Mouse (Mus musculus) E14TG2a.4 (cell line): ENCODE measurements at regions not wholly inside any gene's neighbourhood (a gene's known extent, or its start where the extent isn't known, plus 50 kb on each side); places are given as distances from the start of the nearest gene placed in this dataset.
"Not testable (repeated sequence)": the region's sequence is repeated elsewhere in the genome, so short reads cannot be mapped to it uniquely, and the experiment has no call there.

Experiments
- H3K27me3 ChIP-seq: 2 replicates; pipeline ENCODE4 v1.6.1; 2014; ENCODE audit warnings: low read length, control low read depth; ENCODE audit not compliant: insufficient read depth
- H3K36me3 ChIP-seq: 2 replicates; pipeline ENCODE4 v1.6.1; 2014; ENCODE audit warnings: low read length, control low read depth; ENCODE audit not compliant: insufficient read depth
- H3K4me1 ChIP-seq: replicated peaks from 2 replicates; pipeline ENCODE4 v1.6.1; 2014; ENCODE audit warnings: low read depth, low read length, control low read depth
- H3K4me3 ChIP-seq: replicated peaks from 2 replicates; pipeline ENCODE4 v1.5.1; 2014; ENCODE audit warnings: mild to moderate bottlenecking, low read length
- H3K9me3 ChIP-seq: 2 replicates; pipeline ENCODE4 v1.6.1; 2014; ENCODE audit warnings: low read length, control low read depth
- CTCF ChIP-seq: conservative IDR thresholded peaks from 2 replicates; pipeline ENCODE4 v1.5.1; 2014; ENCODE audit warnings: low read length
- NANOG ChIP-seq: IDR thresholded peaks from 2 replicates; pipeline ENCODE4 v1.6.1; 2014; ENCODE audit warnings: borderline replicate concordance, low read length, mixed read lengths
- POU5F1 ChIP-seq: IDR thresholded peaks from 2 replicates; pipeline ENCODE4 v1.6.1; 2014; ENCODE audit warnings: low read length, borderline replicate concordance

GRCm38 (mm10) chr17:6853641-6854040 lies 71.1 kb upstream of the Ezr start:
- TF ChIP-seq POU5F1 (no peak), CTCF (no peak), NANOG (no peak)
- Histone ChIP-seq H3K27me3 (peaks cover 28% of the 10 kb centered on the region), H3K36me3 (no peaks in the 10 kb centered on the region), H3K9me3 (0 out of 2 replicates have a peak, but pooled peaks cover 3% of the 10 kb centered on the region), H3K4me3 (no peak overlapping the region), H3K4me1 (peaks cover 30% of the 10 kb centered on the region)

- TF ChIP-seq NANOG (no peak), POU5F1 (no peak), CTCF (peak; percentile 33)
- H3K36me3 ChIP-seq, result no peaks in the 10 kb centered on the region
Measured at GRCm38 (mm10) chr17:6852177-6852947, 69.8 kb upstream of the Ezr start.

GRCm38 (mm10) chr17:6850513-6850912 lies 67.9 kb upstream of the Ezr start:
- Histone ChIP-seq H3K4me3 (no peak overlapping the region), H3K27me3 (peaks cover 7% of the 10 kb centered on the region), H3K9me3 (0 out of 2 replicates have a peak, but pooled peaks cover 3% of the 10 kb centered on the region), H3K36me3 (no peaks in the 10 kb centered on the region), H3K4me1 (peaks cover 26% of the 10 kb centered on the region)
- TF ChIP-seq CTCF (no peak), POU5F1 (no peak)

More at GRCm38 (mm10) chr17:6852177-6852947, 69.8 kb upstream of the Ezr start:
- H3K9me3 ChIP-seq, result 0 out of 2 replicates have a peak, but pooled peaks cover 3% of the 10 kb centered on the region
- no peak overlapping the region for H3K4me3 ChIP-seq
- H3K4me1 ChIP-seq, result peaks cover 35% of the 10 kb centered on the region
- H3K27me3 ChIP-seq, result peaks cover 18% of the 10 kb centered on the region

GRCm38 (mm10) chr17:6841781-6842465 lies 59.3 kb upstream of the Ezr start:
- not testable (repeated sequence) for H3K27me3 ChIP-seq, H3K4me3 ChIP-seq, H3K36me3 ChIP-seq, H3K9me3 ChIP-seq, H3K4me1 ChIP-seq

- H3K4me3 ChIP-seq, result no peak overlapping the region
- H3K36me3 ChIP-seq, result no peaks in the 10 kb centered on the region
- no peaks in the 10 kb centered on the region for H3K9me3 ChIP-seq
- H3K4me1 ChIP-seq, result peaks cover 11% of the 10 kb centered on the region
- TF ChIP-seq POU5F1 (no peak), NANOG (no peak), CTCF (no peak)
- 0 out of 2 replicates have a peak, but pooled peaks cover 2% of the 10 kb centered on the region for H3K27me3 ChIP-seq
Measured at GRCm38 (mm10) chr17:6835333-6835916, 52.8 kb upstream of the Ezr start.
